Mouse (Mus musculus) midbrain, embryonic 16.5 days (tissue): ENCODE data around the gene Arl15. TPM values are rescaled to one million over a fixed set of nuclear protein-coding genes. Genes with fewer than 3 reads are reported as not detected.

Experiments used
- ATAC-seq: fragments of 200-750 bp; cut with Nextera tagmentation; 2 replicates; pipeline ENCODE4 v1.8.0; 2017; ENCODE audit warnings: moderate TSS enrichment
- H3K27ac ChIP-seq: fragments of 300-500 bp; sonication (generic); 2 replicates; pipeline ENCODE4 v1.5.1; 2014; ENCODE audit warnings: mild to moderate bottlenecking, low read length, mixed read lengths
- H3K27me3 ChIP-seq: fragments of 300-500 bp; sonication (generic); 2 replicates; pipeline ENCODE4 v1.6.1; 2014; ENCODE audit warnings: low read depth, low read length, mixed read lengths; ENCODE audit not compliant: control insufficient read depth, insufficient read depth
- H3K36me3 ChIP-seq: fragments of 300-500 bp; sonication (generic); 2 replicates; pipeline ENCODE4 v1.6.1; 2014; ENCODE audit warnings: mild to moderate bottlenecking, low read length, moderate library complexity, mixed read lengths; ENCODE audit not compliant: control insufficient read depth, insufficient read depth
- H3K4me1 ChIP-seq: fragments of 300-500 bp; sonication (generic); 2 replicates; pipeline ENCODE4 v1.6.1; 2014; ENCODE audit warnings: mild to moderate bottlenecking, low read length, mixed read lengths; ENCODE audit not compliant: control insufficient read depth, insufficient read depth
- H3K4me2 ChIP-seq: fragments of 300-500 bp; sonication (generic); 2 replicates; pipeline ENCODE4 v1.6.1; 2014; ENCODE audit warnings: mild to moderate bottlenecking, low read length, mixed read lengths
- H3K4me3 ChIP-seq: fragments of 300-500 bp; sonication (generic); 2 replicates; pipeline ENCODE4 v1.5.1; 2014; ENCODE audit warnings: low read depth, mild to moderate bottlenecking, low read length, moderate library complexity, mixed read lengths
- H3K9ac ChIP-seq: fragments of 300-500 bp; sonication (generic); 2 replicates; pipeline ENCODE4 v1.6.1; 2014; ENCODE audit warnings: low read depth, low read length, mixed read lengths
- H3K9me3 ChIP-seq: fragments of 300-500 bp; sonication (generic); replicated peaks from 2 replicates; pipeline ENCODE4 v1.6.1; 2014; ENCODE audit warnings: mild to moderate bottlenecking, low read length, mixed read lengths; ENCODE audit not compliant: control insufficient read depth, poor library complexity, severe bottlenecking
- WGBS: fragments of 180-500 bp; shearing (Covaris S2); extraction: QIAGEN DNeasy Blood & Tissue Kit; methylation state at CpG from one replicate; pipeline ENCODE4 v1.1.7; 2014; 5-methylcytosine and 5-hydroxymethylcytosine counted together
- polyA plus RNA-seq: library from polyadenylated mRNA; unstranded; fragments of >200 nt; fragmentation: Nextera tagmentation; extraction: Ambion mirVana; gene quantifications from 2 replicates; pipeline ENCODE4 v1.2.1, GENCODE M21; 2015

The Arl15 gene
- polyA plus RNA-seq, 1 experiment from 2014 or later, result 17.4 TPM

DNA sequence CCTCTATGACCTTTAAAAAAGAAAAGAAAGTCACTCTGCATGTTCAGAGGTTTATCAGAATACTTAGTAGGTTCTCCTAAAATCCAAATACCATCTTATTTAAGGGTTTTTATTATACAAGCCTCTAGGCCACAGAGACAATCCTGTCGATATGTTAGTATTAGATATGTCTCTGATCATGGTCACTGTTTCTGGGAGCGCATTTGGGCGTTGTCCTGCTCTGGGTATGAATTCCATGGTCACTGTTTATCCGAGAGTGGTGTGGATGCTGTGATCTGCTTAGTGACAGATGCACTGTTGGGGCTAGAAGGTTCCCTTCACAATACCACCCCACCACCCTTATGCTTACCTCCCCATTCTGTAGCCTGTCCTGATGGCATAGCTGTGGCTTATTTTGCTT, 320.8 kb downstream of the Arl15 start:
- H3K36me3 ChIP-seq, result no peaks in the 10 kb centered on the region
- WGBS, result 93% methylated on average over 4 of the region's 4 CpGs
- no peaks in the 10 kb centered on the region for H3K9me3 ChIP-seq
- H3K27ac ChIP-seq, result no peak overlapping the region
- ATAC-seq, result no peak
- H3K4me2 ChIP-seq, result no peak overlapping the region
- H3K9ac ChIP-seq, result no peak overlapping the region
- no peak overlapping the region for H3K4me3 ChIP-seq
- H3K27me3 ChIP-seq, result no peaks in the 10 kb centered on the region
- H3K4me1 ChIP-seq, result no peaks in the 10 kb centered on the region

DNA sequence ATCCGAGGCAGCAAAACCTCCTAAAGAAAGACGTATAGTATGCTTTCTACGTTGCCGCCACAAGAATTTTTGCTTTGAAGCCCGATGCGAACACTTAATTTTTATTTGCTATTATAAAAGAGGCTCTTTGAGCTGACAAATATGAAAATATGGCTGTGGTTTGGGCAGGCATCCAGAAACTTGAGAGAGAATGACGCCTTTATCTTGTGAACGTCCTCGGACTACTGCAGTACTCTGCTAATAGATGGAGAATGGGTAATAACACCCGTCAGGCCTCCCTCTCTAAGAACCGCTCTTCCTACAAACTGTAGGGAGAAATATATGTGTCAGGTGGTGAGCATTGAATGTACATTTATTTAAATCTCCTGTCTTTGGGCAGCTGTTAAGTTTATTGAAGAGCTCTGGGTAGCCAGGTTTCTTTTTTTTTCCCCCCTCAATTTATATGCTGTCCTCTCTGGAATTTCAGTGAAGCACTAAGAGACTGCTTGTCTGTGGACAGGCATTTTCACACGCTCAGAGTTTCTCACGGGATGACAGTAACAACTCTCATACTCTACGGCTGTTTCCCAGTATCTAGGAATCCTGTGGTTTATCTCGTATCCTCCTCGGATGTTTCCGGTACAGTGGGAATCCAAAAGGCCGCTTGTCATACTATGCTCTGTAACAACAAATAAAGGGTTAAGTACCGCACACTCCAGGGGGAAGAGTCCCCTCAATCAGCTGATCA, 324.0 kb downstream of the Arl15 start:
- Histone ChIP-seq H3K36me3 (no peaks in the 10 kb centered on the region), H3K4me2 (no peak overlapping the region), H3K4me3 (no peak overlapping the region), H3K4me1 (no peaks in the 10 kb centered on the region), H3K27ac (no peak overlapping the region), H3K9me3 (no peaks in the 10 kb centered on the region), H3K27me3 (no peaks in the 10 kb centered on the region), H3K9ac (no peak overlapping the region)
- 86% methylated on average over 19 of the region's 19 CpGs for WGBS
- no peak for ATAC-seq

DNA sequence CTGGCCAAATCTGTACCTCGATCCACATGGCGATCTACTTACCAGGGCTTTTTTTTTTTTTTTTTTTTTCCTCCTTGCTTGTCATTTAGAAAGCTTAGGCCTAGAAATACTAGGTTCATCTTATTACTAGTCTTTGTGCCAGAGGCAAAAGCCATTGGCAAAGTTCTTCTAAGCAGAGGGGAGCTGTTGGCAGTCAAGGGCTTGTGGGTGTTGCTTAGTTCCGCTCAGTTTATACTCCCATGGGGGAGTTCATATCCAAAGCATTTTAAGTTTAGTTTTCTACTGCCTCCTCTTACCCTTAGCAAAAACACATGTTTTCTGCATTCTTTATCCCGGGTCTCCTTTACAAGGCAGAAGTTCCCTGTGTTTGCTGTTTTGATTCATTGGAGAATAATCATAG, 325.5 kb downstream of the Arl15 start:
- H3K4me2 ChIP-seq, result no peak overlapping the region
- H3K9me3 ChIP-seq, result no peaks in the 10 kb centered on the region
- H3K9ac ChIP-seq, result no peak overlapping the region
- no peaks in the 10 kb centered on the region for H3K4me1 ChIP-seq
- no peak overlapping the region for H3K4me3 ChIP-seq
- no peak overlapping the region for H3K27ac ChIP-seq
- no peaks in the 10 kb centered on the region for H3K27me3 ChIP-seq
- H3K36me3 ChIP-seq, result no peaks in the 10 kb centered on the region
- no peak for ATAC-seq
- 94% methylated on average over 4 of the region's 4 CpGs for WGBS

DNA sequence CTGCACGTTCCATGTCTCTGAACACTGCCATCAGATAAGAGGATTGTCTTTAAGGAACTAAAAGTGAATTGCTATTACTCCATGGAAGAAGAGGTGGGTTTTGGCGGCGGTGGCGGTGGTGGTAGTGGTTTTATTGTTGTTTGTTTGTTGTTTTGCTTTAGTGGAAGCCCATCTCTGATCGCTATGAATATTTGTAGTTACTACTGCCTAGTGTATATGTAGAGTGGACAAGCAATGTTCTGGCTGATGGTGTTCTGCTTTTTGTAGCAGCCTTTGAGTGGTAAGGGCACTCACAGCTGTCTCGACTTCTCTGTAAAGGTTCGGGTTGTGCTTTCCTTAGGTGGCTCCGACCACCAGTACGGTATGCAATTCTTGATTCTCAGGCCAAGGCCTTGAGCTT, 327.3 kb downstream of the Arl15 start:
- H3K9ac ChIP-seq, result no peak overlapping the region
- no peaks in the 10 kb centered on the region for H3K27me3 ChIP-seq
- H3K4me2 ChIP-seq, result no peak overlapping the region
- no peaks in the 10 kb centered on the region for H3K9me3 ChIP-seq
- no peaks in the 10 kb centered on the region for H3K4me1 ChIP-seq
- H3K27ac ChIP-seq, result no peak overlapping the region
- H3K4me3 ChIP-seq, result no peak overlapping the region
- 95% methylated on average over 9 of the region's 9 CpGs for WGBS
- ATAC-seq, result no peak
- no peaks in the 10 kb centered on the region for H3K36me3 ChIP-seq

DNA sequence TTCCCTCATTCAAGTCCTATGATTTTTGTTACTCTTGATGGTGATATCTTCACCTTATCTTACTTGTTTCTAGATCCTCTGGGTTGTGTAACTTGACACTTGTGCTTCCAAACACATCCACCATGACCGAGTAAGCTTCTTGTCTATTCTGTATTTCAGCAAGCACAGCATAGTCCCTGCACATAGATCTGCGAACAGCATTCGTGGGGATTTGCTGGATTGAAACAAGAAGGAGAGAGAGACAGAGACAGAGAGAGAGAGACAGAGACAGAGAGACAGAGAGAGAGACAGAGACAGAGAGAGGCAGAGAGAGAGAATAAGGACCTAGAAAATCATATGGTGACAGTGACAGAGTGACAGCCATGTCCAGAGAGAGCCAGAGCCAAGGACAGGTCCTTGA, 329.1 kb downstream of the Arl15 start:
- no peak overlapping the region for H3K4me3 ChIP-seq
- H3K4me1 ChIP-seq, result no peaks in the 10 kb centered on the region
- 84% methylated on average over 3 of the region's 3 CpGs for WGBS
- no peak overlapping the region for H3K4me2 ChIP-seq
- no peaks in the 10 kb centered on the region for H3K36me3 ChIP-seq
- H3K9ac ChIP-seq, result no peak overlapping the region
- no peaks in the 10 kb centered on the region for H3K9me3 ChIP-seq
- ATAC-seq, result no peak
- no peaks in the 10 kb centered on the region for H3K27me3 ChIP-seq
- no peak overlapping the region for H3K27ac ChIP-seq

DNA sequence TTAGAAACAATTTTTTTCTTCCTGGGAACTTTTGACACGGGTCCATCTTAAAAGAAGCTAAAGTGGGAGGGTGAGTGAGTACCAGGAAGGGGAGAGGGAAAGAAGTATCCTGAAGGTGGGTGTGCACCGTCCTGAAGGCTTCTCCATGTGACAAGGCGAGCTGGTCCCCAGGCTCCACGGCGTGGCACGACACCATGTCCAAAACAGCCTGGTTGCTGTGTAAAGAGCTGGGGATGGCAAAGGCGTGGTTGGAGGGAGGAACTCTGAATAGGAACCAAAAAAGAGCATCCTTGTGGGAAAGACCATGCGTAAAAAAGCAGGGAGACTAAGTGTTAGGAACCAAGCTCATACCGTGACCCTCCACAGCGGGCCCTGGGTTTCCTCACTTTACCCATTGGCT, 330.1 kb downstream of the Arl15 start:
- Histone ChIP-seq H3K9me3 (no peaks in the 10 kb centered on the region), H3K9ac (no peak overlapping the region), H3K4me1 (no peaks in the 10 kb centered on the region), H3K27me3 (no peaks in the 10 kb centered on the region), H3K4me2 (no peak overlapping the region), H3K36me3 (no peaks in the 10 kb centered on the region), H3K27ac (no peak overlapping the region), H3K4me3 (no peak overlapping the region)
- no peak for ATAC-seq
- WGBS, result 90% methylated on average over 10 of the region's 10 CpGs

DNA sequence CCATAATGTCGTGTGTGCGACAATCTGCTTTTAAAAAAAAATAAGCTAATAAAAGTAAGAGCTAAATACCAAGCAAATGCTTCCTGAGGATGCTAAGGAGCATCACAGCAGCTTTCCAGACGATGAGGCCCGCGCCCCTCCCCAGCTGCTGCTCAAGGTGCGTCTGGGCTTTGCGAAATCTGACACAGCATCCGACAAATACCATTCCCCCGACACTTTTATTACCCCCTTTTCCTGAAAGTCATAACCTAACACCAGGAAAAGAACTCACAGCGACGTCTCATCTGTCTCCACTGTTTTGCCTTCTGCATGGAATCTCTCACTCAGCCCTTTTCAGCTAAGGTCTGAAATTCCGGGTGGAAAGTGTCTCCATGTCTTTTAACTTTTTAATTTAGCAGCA, 330.7 kb downstream of the Arl15 start:
- no peak overlapping the region for H3K4me3 ChIP-seq
- no peaks in the 10 kb centered on the region for H3K27me3 ChIP-seq
- ATAC-seq, result no peak
- no peak overlapping the region for H3K9ac ChIP-seq
- H3K4me1 ChIP-seq, result no peaks in the 10 kb centered on the region
- no peak overlapping the region for H3K4me2 ChIP-seq
- no peak overlapping the region for H3K27ac ChIP-seq
- H3K9me3 ChIP-seq, result no peaks in the 10 kb centered on the region
- no peaks in the 10 kb centered on the region for H3K36me3 ChIP-seq
- 92% methylated on average over 12 of the region's 12 CpGs for WGBS

DNA sequence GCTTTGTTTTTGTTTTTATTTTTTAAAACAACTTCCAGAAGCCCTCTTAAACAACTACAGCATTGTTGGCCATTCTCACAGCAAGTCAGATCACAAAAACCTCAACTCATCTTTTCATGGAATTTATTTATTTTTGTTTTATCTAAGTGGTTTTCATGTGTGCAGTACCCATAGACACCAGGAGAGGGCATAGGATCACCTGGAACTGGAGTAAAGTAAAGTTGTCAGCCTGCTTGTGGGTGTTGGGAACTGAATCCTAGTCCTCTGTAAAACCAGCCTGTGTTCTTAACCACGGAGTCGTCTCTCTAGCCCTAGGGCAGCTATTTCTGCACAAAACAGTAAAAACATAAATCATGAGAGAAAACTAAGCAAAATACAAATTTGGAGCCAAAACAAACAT, 334.1 kb downstream of the Arl15 start:
- H3K36me3 ChIP-seq, result no peaks in the 10 kb centered on the region
- no peak for ATAC-seq
- H3K27ac ChIP-seq, result no peak overlapping the region
- no peak overlapping the region for H3K4me2 ChIP-seq
- H3K9me3 ChIP-seq, result no peaks in the 10 kb centered on the region
- H3K27me3 ChIP-seq, result no peaks in the 10 kb centered on the region
- WGBS, result 95% methylated on average over 2 of the region's 2 CpGs
- H3K4me1 ChIP-seq, result no peaks in the 10 kb centered on the region
- H3K9ac ChIP-seq, result no peak overlapping the region
- no peak overlapping the region for H3K4me3 ChIP-seq

DNA sequence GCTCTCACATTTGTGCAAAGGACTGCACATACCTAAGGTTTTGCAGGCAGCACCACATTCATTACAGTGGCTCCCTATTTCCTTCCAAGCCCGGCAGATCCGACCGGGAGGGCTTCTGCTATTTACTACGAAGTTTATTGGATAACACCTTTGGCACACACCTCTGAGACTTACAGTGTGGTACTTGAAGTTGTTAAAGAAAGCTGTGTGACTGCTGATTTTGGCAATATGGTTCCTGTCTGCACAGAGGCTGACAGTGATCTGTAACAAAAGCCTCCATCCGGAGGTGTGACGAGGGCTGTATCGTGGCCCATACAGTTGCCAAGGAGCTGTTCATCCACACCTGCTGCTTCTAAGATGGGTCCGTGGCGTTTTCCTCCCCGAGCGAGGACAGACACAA, 335.7 kb downstream of the Arl15 start:
- no peak for ATAC-seq
- H3K36me3 ChIP-seq, result no peaks in the 10 kb centered on the region

More for the DNA sequence above, 335.7 kb downstream of the Arl15 start:
- no peaks in the 10 kb centered on the region for H3K27me3 ChIP-seq
- H3K4me3 ChIP-seq, result no peak overlapping the region
- no peak overlapping the region for H3K27ac ChIP-seq
- no peaks in the 10 kb centered on the region for H3K9me3 ChIP-seq
- 92% methylated on average over 11 of the region's 11 CpGs for WGBS
- no peaks in the 10 kb centered on the region for H3K4me1 ChIP-seq
- no peak overlapping the region for H3K9ac ChIP-seq
- H3K4me2 ChIP-seq, result no peak overlapping the region
